Mouse (Mus musculus) liver, adult 2 months (tissue): ENCODE data around the gene Olfr1047.
"Not testable (repeated sequence)": the region's sequence is repeated elsewhere in the genome, so short reads cannot be mapped to it uniquely, and the experiment has no call there.

ENCODE experiments used
- CTCF ChIP-seq: fragments of 200-500 bp; IDR thresholded peaks from 2 replicates; pipeline ENCODE4 v1.5.1; 2011; ENCODE audit warnings: low read depth, low read length, control low read depth
- POLR2A ChIP-seq: fragments of 200-500 bp; IDR thresholded peaks from 2 replicates; pipeline ENCODE4 v1.6.1; 2011; ENCODE audit warnings: low read length, control low read depth; ENCODE audit not compliant: insufficient read depth; ENCODE audit errors: extremely low read depth

DNA sequence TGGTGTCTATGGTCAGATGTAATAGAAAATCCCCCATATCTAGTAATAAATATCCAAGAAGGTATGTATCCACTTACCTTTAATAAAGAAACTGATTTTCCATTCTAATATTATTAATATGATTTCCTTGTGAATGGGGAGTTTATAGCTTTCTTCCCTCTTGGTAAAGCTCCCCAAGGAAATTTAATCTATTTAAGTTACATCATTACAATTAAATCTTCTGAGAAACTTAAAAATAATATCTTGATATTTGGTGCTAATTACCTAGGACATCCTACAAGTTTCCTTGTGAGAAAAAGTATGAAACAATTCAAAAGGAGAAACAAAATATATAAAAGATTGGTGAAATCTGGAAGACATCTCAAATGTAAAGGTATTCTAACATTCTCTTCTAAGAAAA lies 47.8 kb upstream of the Olfr1047 start, which contains the start of gene Olfr1051:
- TF ChIP-seq CTCF, POLR2A: not testable (repeated sequence)
